Mouse (Mus musculus) forebrain, embryonic 13.5 days (tissue): ENCODE data around the gene Hlcs. TPM values are rescaled to one million over a fixed set of nuclear protein-coding genes. Genes with fewer than 3 reads are reported as not detected.

Experiments used
- ATAC-seq: fragments of 200-750 bp; cut with Nextera tagmentation; 2 replicates; pipeline ENCODE4 v1.8.0; 2017
- H3K27ac ChIP-seq: fragments of 300-500 bp; sonication (generic); 2 replicates; pipeline ENCODE4 v1.5.1; 2015; ENCODE audit warnings: inconsistent platforms, mild to moderate bottlenecking, moderate library complexity
- H3K27me3 ChIP-seq: fragments of 300-500 bp; sonication (generic); 2 replicates; pipeline ENCODE4 v1.6.1; 2015; ENCODE audit warnings: mild to moderate bottlenecking, inconsistent platforms
- H3K36me3 ChIP-seq: fragments of 300-500 bp; sonication (generic); 2 replicates; pipeline ENCODE4 v1.6.1; 2015; ENCODE audit warnings: mild to moderate bottlenecking, inconsistent platforms; ENCODE audit not compliant: poor library complexity, severe bottlenecking
- H3K4me1 ChIP-seq: fragments of 300-500 bp; sonication (generic); 2 replicates; pipeline ENCODE4 v1.6.1; 2015; ENCODE audit warnings: inconsistent platforms
- H3K4me2 ChIP-seq: fragments of 300-500 bp; sonication (generic); 2 replicates; pipeline ENCODE4 v1.6.1; 2015; ENCODE audit warnings: inconsistent platforms, mild to moderate bottlenecking, moderate library complexity
- H3K4me3 ChIP-seq: fragments of 300-500 bp; sonication (generic); 2 replicates; pipeline ENCODE4 v1.5.1; 2015; ENCODE audit warnings: mild to moderate bottlenecking, inconsistent platforms
- H3K9ac ChIP-seq: fragments of 300-500 bp; sonication (generic); 2 replicates; pipeline ENCODE4 v1.6.1; 2015; ENCODE audit warnings: mild to moderate bottlenecking, inconsistent platforms
- H3K9me3 ChIP-seq: fragments of 300-500 bp; sonication (generic); replicated peaks from 2 replicates; pipeline ENCODE4 v1.6.1; 2016; ENCODE audit warnings: inconsistent platforms
- WGBS: fragments of 180-500 bp; shearing (Covaris S2); methylation state at CpG from one replicate; pipeline ENCODE4 v1.1.7; 2015; 5-methylcytosine and 5-hydroxymethylcytosine counted together
- polyA plus RNA-seq: library from polyadenylated mRNA; unstranded; fragments of >200 nt; fragmentation: Nextera tagmentation; extraction: Ambion mirVana; gene quantifications from 2 replicates; pipeline ENCODE4 v1.2.1, GENCODE M21; 2015

The Hlcs gene
- polyA plus RNA-seq, 1 experiment from 2014 or later: 9.0 TPM

DNA sequence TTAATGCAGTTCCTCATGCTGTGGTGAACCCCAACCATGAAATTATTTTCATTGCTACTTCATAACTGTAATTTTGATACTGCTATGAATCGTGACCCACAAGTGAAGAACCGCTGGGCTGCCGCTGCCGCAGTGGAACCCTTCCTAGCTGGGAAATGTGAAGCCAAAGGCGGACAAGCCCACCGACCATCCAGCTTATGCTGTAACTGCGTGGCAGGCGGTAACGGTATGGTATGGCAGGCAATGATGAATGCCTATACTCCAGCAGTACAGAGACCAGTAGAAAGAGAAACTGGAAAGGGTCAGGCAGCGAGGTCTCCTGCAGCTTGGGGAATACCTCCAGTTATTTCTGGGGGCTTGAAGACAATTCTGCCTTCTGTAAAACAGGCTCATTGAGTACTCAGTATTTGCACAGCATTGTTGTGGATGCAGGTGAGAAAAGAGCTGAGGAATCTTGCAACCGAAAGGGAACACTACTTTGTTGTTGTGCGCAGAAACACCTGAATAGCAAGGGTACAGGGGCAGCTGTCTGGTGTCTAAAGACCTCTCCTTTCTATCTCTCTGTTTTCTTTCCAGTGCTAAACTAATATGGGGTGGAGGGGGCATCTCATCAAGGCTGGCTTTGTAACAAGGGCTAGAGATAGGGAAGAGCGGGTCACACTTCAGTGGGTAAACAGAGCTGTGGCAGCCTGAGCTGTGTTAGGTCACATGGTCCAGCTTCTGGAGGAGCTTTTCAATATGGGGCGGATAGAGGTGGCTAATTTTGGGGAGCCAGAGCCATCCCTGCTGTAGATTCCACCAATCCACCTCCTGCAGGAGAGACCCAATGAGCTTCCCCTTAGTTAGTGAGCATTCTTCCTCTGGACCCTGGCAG, 224.3 kb downstream of the Hlcs start:
- H3K4me2 ChIP-seq: no peak overlapping the region

DNA sequence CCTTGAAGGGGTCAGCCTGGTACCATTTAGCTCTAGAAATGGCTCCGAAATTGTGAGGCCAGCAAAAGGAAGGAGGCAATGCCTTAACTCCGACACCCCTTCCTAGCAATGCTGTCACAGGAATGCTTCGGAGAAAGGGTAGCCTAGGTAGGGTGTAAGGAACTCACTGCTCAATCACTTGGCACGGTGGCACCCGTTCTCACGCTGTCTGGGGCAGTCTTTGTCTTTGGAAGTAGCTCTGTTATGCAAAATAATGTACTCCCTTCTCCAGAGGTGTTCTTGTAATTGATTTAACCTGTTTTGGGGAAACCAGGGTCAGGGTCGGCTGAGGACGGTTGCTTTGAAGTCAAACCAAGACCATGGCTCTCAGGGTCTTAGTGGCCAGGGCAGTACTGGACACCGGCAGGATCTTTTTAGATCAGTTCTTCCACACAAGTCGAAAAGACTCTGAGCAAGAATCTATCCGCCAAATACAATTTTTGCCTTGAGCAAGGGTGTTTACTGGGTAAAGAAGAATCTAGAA, 225.1 kb downstream of the Hlcs start:
- Histone ChIP-seq H3K4me1 (peaks cover 23% of the 10 kb centered on the region), H3K36me3 (no peaks in the 10 kb centered on the region), H3K27me3 (peaks cover 99% of the 10 kb centered on the region), H3K4me2 (no peak overlapping the region), H3K9ac (no peak overlapping the region), H3K9me3 (no peaks in the 10 kb centered on the region), H3K4me3 (no peak overlapping the region), H3K27ac (no peak overlapping the region)
- ATAC-seq: no peak
- 3% methylated on average over 11 of the region's 11 CpGs for WGBS

More for the DNA sequence above, 224.3 kb downstream of the Hlcs start:
- H3K36me3 ChIP-seq: no peaks in the 10 kb centered on the region
- H3K4me3 ChIP-seq: no peak overlapping the region
- H3K9me3 ChIP-seq: no peaks in the 10 kb centered on the region
- no peak overlapping the region for H3K9ac ChIP-seq
- H3K4me1 ChIP-seq: peaks cover 26% of the 10 kb centered on the region
- H3K27ac ChIP-seq: no peak overlapping the region
- no peak for ATAC-seq
- 5% methylated on average over 14 of the region's 14 CpGs for WGBS
- H3K27me3 ChIP-seq: peaks cover 99% of the 10 kb centered on the region

DNA sequence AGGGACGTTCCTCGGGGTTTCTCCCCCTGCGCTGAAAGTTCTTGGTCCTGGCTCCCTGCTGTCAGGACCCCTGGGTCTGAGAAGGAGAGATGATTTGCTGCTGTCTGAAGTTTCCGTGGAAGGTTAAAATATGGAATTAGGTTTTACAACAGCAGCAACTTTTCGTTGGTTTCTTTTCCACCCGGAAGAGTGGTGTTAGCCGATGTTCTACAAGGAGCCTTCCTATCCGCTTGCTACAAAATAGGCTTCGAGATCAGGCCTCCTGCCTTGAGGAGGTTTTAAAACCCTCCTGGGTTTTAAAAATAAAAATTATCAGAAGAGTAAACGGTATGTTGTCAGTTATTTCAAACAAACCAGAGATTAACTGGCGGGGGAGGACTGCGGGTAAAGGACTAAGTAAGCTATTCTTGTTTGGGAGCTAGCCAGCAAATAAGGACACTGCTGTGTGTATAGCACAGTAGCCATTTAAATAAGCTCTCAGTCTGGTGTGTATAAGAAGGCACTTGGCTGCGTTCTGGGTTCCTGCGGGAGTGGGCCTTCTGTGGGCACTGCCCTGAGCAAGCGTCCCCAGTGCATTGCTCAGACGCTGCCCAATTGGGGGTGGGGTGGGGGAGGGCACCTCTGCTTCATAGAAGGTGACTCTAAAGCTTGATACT, 225.7 kb downstream of the Hlcs start:
- no peak overlapping the region for H3K27ac ChIP-seq
- no peaks in the 10 kb centered on the region for H3K9me3 ChIP-seq
- H3K4me2 ChIP-seq: no peak overlapping the region
- peaks cover 99% of the 10 kb centered on the region for H3K27me3 ChIP-seq
- H3K9ac ChIP-seq: no peak overlapping the region
- H3K4me1 ChIP-seq: peaks cover 23% of the 10 kb centered on the region
- no peak overlapping the region; the same call in 1 of the 2 replicates for H3K4me3 ChIP-seq
- ATAC-seq: no peak
- WGBS: 4% methylated on average over 16 of the region's 16 CpGs
- no peaks in the 10 kb centered on the region for H3K36me3 ChIP-seq

DNA sequence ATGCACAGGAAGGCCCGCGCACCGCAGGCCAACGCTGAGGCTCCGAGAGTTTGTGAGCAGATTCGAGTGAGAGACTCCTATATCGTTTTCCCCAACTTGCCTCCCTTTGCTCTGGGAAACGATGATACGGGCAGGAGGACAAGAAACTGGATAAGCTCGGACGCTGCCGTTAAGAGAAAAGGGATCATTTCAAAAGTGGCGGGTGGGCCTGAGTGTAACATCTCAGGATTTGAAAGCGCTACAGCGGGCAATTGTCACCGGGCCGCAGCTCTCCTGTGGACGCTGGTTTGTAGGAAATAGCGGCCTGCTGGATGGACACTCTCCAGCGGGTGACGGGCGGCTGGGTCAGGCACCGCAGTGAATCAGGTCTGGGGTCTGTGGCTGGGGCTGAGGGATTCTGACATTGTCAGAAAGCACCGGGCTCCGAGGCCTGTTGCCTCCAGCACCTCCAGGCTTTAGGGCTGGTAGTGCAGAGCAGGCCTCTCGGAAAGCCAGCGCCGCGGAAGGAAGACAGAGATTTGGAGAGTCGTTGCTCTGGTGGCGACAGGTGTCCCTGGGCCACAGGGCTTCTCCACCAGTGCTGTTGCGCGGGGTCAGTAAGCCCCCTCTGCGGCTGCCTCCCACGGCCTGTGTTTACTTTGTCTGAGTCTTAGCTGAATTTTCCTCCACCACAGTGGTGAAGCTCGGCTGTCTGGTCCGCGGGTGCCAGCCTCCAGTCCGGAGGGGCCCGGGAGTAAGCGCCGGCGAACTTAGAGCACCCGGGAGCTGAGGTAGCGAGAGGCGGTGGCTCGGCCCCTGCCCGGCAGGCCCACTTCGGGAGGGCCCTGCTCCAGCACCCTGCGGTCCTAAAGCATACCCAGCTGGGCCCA, 226.4 kb downstream of the Hlcs start:
- Histone ChIP-seq H3K9ac (no peak overlapping the region), H3K36me3 (no peaks in the 10 kb centered on the region), H3K9me3 (no peaks in the 10 kb centered on the region), H3K4me3 (no peak overlapping the region; the same call in 1 of the 2 replicates), H3K4me2 (no peak overlapping the region), H3K4me1 (peaks cover 23% of the 10 kb centered on the region), H3K27ac (no peak overlapping the region), H3K27me3 (peaks cover 99% of the 10 kb centered on the region)
- ATAC-seq: no peak
- WGBS: 1% methylated on average over 50 of the region's 50 CpGs

GRCm38 (mm10) chr16:94085603-94086285, 227.6 kb downstream of the Hlcs start:
- Histone ChIP-seq H3K4me2 (peak overlapping the region; percentile 57), H3K36me3 (no peaks in the 10 kb centered on the region), H3K27ac (no peak overlapping the region), H3K9me3 (no peaks in the 10 kb centered on the region), H3K9ac (no peak overlapping the region; the same call in 1 of the 2 replicates), H3K4me1 (peaks cover 23% of the 10 kb centered on the region), H3K27me3 (peaks cover 99% of the 10 kb centered on the region), H3K4me3 (peak overlapping the region; percentile 34)
- WGBS: under 1% methylated on average over 57 of the region's 57 CpGs
- 0 out of 2 replicates have a peak, but pooled peaks have one; percentile 3 for ATAC-seq

DNA sequence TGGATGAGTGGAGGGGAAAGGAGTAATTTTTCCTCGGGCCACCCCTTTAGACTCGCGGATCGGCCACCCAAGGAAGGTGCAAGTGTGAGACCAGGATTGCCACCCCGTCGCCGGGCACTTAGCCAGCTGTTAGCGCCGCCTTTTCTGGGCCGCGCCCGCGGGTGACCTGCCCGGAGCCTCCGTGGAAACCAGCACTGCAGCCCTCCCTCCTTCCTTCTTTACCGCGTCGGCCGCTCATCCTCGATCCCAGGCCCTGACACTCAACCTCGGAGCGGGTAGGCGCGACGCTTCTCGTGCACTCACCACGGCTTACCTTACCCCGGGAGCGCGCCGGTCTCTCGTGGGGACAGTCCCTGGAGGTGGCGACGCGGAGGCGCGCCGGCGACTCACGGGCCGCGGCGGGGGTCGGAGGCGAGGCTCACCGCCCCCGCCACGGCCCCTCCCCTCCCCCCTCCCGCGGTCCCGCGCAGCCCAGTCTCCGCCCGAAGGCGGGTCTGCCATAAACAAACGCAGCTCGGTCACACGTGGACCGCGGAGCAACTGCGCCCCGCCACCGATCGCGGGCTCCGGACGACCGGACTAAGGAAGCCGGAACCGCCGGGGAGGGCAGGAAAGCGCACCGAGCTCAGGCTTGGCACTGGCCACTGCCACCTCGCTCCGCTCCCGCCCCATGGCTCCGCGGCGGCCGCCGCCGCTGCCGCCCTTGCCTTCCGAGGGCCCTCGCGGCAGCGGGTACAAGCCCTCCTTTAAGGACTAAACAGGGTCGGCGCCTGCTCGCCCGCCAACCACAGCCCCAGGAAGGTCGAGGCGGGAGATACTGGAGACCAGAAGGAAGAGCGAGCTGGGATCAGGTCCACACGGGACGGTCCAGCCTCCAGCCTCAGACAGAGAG, 228.4 kb downstream of the Hlcs start, which contains the start of gene Sim2:
Gene Sim2 (plus strand): TSS at position 221 of the 892 bp plus-strand sequence.
- Histone ChIP-seq H3K27me3 (peaks cover 99% of the 10 kb centered on the region), H3K9me3 (no peaks in the 10 kb centered on the region), H3K4me2 (peak within 1 kb of the TSS; percentile 57), H3K9ac (peak within 1 kb of the TSS; percentile 30), H3K4me3 (peak within 1 kb of the TSS; percentile 34), H3K4me1 (peaks cover 23% of the 10 kb centered on the region), H3K27ac (no peak within 1 kb of the TSS), H3K36me3 (no peaks in the 10 kb centered on the region)
- under 1% methylated on average over 67 of the region's 96 CpGs for WGBS
- 0 out of 2 replicates have a peak, but pooled peaks have one; percentile 31 for ATAC-seq

DNA sequence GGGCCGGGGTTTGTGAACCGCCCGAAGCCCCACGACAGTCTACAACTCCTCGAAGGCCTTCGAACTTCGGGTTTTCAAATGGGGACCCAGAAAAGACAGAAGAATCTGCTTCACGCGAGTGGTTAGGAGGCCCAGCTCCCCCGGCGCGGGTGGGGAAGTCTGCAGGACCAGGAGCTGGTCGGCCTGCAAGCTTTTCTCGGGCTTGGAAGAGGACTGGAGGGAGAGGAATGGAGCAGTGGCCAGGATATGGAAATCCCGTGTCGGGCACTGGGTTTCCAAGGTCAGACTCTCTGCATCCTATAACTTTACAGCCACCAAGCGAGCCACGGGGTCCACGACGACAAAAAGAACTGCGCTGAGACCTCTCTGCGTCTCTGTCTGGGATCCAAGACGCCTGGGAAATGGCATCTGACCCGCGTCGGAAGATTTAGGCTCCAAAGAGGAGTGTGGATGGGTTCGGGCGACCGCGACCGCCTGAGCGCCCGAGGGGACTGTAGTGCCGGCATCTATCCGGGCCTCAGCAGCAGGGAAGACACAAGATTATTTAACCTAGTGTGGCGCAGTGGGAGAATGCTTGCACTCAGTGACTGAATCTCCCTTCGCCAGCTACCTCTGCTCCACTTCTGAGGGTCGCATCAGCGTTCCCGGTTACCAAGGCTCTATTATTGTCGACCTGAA, 229.4 kb downstream of the Hlcs start:
- Histone ChIP-seq H3K4me2 (no peak overlapping the region), H3K9ac (no peak overlapping the region), H3K4me1 (peaks cover 29% of the 10 kb centered on the region), H3K27me3 (peaks cover 99% of the 10 kb centered on the region), H3K4me3 (no peak overlapping the region), H3K27ac (no peak overlapping the region), H3K9me3 (no peaks in the 10 kb centered on the region), H3K36me3 (no peaks in the 10 kb centered on the region)
- WGBS: under 1% methylated on average over 41 of the region's 41 CpGs
- no peak for ATAC-seq

DNA sequence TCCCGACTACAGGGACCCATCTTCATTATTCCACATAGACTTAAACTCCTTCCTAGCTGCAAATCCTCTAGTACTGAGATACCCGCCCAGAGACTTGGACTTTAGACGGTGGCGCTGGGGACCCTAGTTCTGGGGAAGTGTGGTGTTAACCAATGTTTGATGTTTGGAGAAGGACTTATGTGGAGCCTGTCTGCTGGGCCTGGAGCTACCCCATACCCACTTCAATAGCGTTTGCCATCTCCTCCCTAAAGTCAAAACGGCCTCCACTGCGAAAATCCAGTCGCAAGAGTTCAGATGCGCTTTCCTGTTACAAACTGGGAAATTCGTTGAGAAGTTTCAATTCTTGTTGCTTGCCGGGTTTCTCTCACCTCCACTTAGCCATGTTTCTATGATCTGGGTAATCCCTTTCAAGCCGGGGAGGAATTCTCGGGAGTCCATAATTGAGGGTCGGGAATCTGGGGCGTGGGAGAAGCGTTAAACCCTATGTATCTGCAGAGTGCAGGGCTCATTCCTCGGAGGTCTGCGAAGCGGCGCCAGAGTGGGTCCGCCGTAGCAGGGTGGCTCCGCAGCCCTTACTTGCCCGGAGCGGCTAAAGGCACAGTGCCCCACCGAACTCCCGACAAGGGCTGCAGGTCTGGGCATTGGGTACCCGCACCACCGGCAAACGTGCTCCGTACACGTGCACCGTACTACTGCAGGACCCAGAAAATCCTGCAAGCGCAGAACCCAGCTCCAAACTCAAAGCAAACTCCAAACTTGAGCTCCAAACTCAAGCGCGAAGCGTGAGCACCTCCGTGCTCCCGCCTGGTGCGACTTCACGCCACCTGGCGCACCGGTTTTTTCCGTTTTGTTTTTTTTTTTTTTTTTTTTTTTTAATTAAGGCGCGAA, 230.2 kb downstream of the Hlcs start:
- Histone ChIP-seq H3K4me1 (peaks cover 30% of the 10 kb centered on the region), H3K9me3 (no peaks in the 10 kb centered on the region), H3K4me2 (no peak overlapping the region), H3K4me3 (no peak overlapping the region), H3K9ac (no peak overlapping the region), H3K27me3 (peaks cover 98% of the 10 kb centered on the region), H3K36me3 (no peaks in the 10 kb centered on the region), H3K27ac (no peak overlapping the region)
- ATAC-seq: no peak
- under 1% methylated on average over 46 of the region's 46 CpGs for WGBS

- Histone ChIP-seq H3K36me3 (no peaks in the 10 kb centered on the region), H3K4me2 (no peak overlapping the region), H3K27ac (no peak overlapping the region), H3K9ac (no peak overlapping the region), H3K4me3 (no peak overlapping the region), H3K4me1 (peaks cover 27% of the 10 kb centered on the region), H3K27me3 (peaks cover 98% of the 10 kb centered on the region), H3K9me3 (no peaks in the 10 kb centered on the region)
- no peak for ATAC-seq
- WGBS: 5% methylated on average over 8 of the region's 8 CpGs
Observed at GRCm38 (mm10) chr16:94081996-94082708, 231.2 kb downstream of the Hlcs start.
